Mouse (Mus musculus) right cerebral cortex, postnatal 36 days (tissue): ENCODE data around the gene Rfx4.
A peak's percentile ranks its signal among the peaks of the same experiment; 100 is the strongest.

Experiments used
- DNase-seq, 2 experiments: peaks; one replicate each; pipeline ENCODE4 v3.0.0; 2022; ENCODE audit warnings: low spot score in 2 of 2, mixed read lengths in 1 of 2

The Rfx4 gene

GRCm38 (mm10) chr10:84909021-84909801, 153.3 kb downstream of the Rfx4 start:
- DNase-seq: peak in 1 of 2 experiments; percentile 55

GRCm38 (mm10) chr10:84910194-84910593, 154.3 kb downstream of the Rfx4 start:
- DNase-seq: no peak

DNA sequence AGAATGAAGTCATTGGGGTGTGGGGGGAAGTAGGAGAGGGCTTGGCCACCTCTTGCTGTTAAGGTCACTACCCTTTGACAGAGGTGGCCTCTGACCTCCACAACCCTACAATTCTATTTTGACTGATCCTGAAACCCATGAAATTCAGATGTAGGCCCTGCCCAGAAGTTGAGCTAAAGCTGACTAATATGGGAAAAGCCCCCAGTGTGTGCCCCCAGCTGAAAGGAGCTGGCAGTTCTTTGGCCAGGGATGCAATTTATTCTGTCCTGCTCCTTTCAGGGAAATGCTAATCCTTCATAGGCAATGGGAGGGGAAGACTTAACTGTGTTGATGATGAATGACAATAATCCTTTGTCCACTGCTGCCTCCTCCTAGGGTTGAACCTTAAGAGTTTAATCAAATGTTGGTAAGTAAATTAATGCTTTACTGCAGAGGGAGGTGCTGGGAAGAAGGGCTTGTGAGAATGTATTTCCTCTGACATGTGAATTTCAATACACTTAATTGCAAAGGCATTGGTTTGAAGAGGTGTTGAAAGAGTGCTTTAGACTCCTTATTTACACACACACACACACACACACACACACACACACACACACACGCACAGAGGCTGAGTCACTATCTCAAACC, 155.0 kb downstream of the Rfx4 start:
- DNase-seq: no peak

DNA sequence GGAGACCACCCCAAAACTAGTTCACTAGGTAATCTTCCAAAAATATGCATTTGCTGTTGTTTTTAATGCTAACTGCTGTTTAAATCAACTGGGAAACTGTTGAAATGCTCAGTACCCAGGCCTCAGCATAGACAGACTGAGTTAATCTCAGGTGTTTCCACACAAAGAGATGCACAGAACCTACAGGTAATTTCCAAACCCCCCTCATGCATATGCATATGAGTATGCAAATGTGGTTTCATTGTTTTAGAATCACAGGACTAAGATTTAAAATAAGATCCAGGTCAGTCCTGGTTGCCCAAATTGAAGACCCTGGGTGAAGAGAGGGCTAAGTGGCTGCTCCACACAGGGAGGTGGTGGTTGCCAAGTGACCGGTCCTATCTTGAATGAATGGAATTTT, 157.3 kb downstream of the Rfx4 start:
- DNase-seq: no peak

DNA sequence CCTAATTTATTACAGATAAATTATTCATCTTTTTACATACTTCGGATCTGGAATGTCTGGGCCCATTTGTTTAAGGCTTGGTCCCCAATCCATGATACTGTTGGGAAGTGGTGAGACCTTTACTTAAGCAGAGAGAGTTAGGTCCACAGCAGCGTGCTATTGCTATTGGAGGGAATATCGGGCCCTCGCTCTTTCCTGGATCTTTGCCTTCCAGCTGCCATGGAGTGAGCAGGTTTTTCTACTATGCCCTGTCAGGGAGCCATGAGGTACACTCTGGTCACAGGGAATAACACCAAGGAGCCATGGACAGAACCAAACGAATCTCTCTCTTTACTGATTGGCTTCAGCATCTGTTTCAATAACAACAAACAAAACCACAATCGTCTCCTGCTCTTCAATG, 159.6 kb downstream of the Rfx4 start:
- no peak for DNase-seq

GRCm38 (mm10) chr10:84916810-84917730, 161.2 kb downstream of the Rfx4 start, which contains the start of gene Ric8b:
Gene Ric8b, plus strand, starts transcription at chr10:84917616.
- DNase-seq: peak; percentile 94 to 98

- DNase-seq: peak in 1 of 2 experiments; percentile 48
Observed at GRCm38 (mm10) chr10:84917731-84918095, 161.9 kb downstream of the Rfx4 start.

- DNase-seq: no peak
Observed at GRCm38 (mm10) chr10:84926336-84926735, 170.5 kb downstream of the Rfx4 start.

- no peak for DNase-seq
Observed at GRCm38 (mm10) chr10:84926885-84927284, 171.0 kb downstream of the Rfx4 start.

DNA sequence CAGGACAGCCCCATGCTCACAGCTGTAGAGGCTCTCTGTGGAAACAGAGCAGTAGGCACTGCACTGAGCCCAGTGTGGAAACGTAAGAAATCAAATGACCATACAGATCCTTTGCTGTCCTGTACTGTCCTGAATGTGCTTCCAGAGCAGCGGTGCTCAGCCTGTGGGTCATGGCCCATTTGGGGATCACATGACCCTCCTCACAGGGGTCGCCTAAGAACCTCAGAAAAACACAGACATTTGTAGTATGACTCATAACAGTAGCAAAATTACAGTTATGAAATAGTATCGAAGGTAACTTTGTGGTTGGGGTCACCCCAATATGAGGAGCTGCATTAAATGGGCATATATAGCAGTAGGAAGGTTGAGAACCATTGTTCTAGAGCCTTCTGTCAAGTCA, 172.6 kb downstream of the Rfx4 start:
- DNase-seq: no peak

DNA sequence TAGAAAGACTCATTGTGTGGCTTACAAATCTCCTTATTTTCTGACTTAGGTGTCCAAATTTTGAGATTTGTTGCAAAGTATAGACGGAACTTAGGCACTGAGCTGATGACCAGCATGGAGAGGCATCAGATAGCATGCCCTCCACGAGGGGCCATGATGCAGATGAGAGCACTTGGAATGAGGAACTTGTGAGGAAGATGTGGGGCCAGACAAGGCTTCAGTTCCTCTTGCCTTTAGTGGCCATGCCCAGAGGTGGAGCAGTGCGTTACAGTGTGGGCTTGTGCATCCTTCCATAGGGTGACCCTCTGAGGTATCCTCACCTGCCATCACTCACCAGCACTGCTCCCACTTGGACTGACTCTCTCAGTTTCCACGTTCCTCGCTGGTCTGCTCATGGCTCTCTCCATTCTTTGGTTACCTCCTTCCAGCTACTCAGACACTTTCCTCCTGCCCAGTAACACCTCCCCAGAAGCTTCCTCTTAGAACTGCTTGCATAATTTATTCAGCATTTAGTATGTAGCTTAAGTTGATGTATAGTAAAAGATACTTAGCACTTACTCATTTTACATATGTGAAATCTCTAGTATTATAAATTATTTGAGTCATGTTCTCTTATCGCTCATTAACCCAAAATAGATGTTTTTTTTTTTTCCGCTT, 179.8 kb downstream of the Rfx4 start:
- DNase-seq: no peak

- DNase-seq: no peak
Observed at GRCm38 (mm10) chr10:84936832-84937515, 181.1 kb downstream of the Rfx4 start.

- no peak for DNase-seq
Observed at GRCm38 (mm10) chr10:84938094-84938820, 182.4 kb downstream of the Rfx4 start.

DNA sequence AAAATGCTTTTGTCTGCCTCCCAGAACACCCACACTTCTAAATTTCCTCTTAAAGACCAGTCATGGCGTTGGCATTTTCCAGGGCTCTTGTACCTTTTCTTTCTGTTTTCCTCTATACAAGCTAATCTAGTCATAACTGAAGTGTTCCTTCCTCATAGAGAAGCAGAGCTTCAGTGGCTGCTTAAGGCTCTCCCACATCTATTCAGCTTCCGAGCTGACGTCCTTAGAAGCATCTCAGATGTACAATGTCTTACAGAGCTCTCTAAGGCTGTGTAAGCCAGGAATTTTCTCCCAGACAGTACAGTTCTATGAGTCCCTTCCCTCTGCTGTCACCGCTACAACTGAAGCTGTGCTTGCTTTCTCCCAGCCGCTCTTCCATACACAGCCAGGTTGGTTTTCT, 183.0 kb downstream of the Rfx4 start:
- DNase-seq: no peak

GRCm38 (mm10) chr10:84940356-84940755, 184.5 kb downstream of the Rfx4 start:
- DNase-seq: no peak

DNA sequence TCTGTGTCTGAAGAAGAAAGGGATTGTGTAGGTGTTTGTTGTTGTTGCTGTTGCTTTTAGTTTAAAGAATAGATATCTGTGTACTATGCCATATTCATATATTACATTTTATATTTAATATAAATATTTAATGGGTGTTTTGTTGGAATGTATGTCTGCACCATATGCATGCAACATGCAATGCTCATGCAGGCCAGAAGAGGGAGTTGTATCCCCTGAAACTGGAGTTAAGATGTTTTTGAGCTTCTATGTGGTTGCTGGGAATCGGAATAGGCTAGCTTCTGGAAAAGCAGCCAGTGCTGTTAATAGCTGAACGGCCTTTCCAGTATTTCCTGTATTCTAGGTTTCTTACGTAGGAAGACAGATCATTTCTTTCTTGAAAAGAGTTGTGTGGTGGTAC, 189.8 kb downstream of the Rfx4 start:
- DNase-seq: no peak

GRCm38 (mm10) chr10:84948970-84949683, 193.3 kb downstream of the Rfx4 start:
- no peak for DNase-seq

DNA sequence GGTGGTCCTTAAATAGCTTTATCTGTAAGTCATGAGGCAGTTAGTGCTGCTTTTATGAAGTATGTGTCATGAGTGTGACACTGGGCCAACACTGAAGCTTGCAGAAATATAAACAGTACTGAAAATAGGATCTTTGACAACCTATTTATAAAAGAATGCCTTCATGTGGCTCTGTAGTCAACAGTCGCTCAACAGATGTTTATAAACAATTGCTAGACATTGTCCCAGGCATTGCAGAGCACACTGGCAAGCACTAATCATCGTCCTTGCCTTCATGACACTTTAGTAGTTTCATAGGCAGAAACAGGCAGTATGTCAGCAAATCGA, 193.8 kb downstream of the Rfx4 start:
- DNase-seq: no peak

DNA sequence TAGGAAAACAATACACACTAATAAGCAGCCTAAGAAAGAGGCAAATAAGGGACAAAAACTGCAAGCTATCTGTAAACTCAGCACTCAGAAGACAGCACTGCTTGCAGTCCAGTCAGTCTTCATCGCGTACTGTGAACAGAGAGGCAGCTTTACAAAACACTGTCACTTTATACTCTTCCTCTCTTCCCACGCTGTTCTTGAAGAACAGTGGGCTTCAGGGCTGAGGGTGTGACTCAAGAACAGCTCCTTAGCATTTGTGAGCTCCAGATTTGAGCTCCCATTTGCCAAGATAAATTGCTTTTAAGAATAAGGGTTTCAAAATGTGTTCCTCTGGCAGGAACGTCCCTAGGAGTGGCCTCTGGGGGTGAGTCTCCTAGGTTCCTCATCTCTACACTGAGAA, 194.5 kb downstream of the Rfx4 start:
- DNase-seq: peak in 1 of 2 experiments; percentile 32

DNA sequence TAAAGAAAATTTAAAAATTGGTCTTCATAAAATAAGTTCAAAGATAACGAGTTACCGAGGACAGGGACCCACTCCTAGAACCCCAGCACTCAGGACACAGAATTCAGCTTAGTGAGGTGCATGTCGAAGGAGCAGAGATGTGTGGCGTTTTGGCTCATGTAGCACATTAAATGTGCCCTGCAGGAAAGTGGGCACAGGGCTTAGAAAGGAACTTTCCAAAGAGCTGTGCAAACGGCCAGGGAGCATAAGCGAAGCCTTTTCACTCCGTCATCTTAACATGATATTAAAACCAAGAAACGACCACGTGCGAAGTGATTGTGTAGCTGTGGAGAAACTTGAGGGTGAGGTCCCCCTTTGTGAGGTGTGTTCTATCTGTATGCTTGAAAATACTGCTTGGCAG, 198.4 kb downstream of the Rfx4 start:
- DNase-seq: no peak
